Mouse (Mus musculus) cerebellum, adult 2 months (tissue): ENCODE data around the gene Rassf10.

Experiments
- CTCF ChIP-seq: fragments of 200-500 bp; IDR thresholded peaks from 2 replicates; pipeline ENCODE4 v1.5.1; 2011; ENCODE audit warnings: low read depth, mild to moderate bottlenecking, control low read depth, low read length, moderate library complexity, borderline replicate concordance; ENCODE audit not compliant: insufficient read depth
- POLR2A ChIP-seq: fragments of 200-500 bp; IDR thresholded peaks from 2 replicates; pipeline ENCODE4 v1.6.1; 2011; ENCODE audit warnings: low read length, control low read depth, borderline replicate concordance; ENCODE audit not compliant: insufficient read depth

DNA sequence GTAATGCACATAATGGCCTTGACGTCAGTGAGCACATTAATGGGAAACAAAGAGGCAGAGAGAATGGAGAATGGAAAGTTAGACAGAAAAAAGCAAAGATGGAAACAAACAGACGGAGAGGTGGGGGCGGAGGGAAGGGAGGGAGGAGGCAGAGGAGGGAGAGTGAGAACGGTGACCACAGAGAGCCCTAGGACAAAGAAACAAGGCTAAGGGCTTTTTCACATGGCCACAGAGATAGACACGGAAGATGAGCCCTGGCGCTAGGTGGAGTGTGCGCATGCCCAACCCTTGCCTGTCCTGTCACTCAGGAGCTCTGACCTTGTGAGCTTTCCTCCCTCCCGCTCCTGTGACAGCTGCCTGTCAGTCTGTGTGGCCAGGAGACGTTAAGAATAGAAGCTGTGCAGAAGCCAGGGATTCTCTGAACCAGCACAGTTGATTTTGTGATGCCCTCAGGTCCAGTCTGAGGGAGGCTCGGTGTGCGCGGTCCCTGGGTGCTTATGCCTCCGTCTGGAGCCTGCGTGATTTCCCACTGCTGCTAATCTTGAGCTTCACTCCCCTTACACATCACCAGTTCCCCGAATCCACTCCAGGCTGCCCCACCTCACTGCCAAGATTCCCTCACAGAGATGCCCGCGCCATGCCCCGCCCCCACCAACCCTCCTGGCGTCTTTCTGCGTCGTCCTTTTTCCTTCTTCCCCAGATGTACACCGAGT, 35.3 kb upstream of the Rassf10 start:
- TF ChIP-seq CTCF (no peak), POLR2A (peak; percentile 34; the same call in 1 of the 2 replicates)
